Comparison of ENCODE assay signal across 8 mouse cellular contexts in the genomic region with DNA sequence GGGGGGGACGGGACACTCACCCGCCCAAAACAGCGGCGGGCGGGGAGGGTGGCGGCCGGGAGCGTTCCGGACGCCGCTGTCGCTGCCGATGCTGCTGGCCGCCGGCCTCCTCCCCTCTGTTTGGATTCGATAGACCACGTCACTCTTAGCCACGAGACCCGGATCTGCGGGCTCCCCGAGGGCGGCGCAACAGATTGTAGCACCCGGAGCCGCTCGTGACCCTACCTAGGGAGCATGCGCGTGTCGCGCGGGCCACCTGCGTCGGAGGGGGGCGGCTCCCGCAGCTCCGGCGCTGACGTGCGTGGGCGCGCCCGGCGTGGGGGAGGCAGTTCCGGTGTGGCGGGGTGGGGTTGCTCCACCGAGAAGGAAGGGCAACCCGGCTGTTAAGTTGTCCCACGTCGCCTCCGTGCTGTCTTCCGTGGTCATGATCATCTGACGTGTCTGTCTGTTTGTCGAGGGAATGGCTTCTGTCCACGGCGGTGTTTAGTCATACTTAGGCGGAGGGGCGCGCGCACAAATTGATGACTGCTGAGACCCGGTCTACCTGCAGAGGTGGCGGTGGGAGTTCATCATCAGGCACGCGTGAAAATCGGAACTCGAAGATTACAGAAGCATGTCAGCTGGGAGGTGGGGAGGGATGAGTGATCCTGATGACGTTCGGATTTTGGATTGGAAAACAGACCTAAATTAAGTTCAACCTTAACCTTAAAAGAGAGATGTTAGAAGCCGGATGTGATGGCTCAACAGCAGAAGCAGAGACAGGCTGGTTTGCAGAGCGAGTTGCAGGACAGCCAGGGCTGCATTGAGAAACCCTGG. TPM values are rescaled to one million over a fixed set of nuclear protein-coding genes. Genes with fewer than 3 reads are reported as not detected.
DNase-seq lines count a peak whose midpoint lies in the region; ATAC-seq and TF ChIP-seq lines count a peak whose summit lies in the region.

A gene (minus strand): TSS at position 118 of the 816 bp plus-strand sequence.

- TF ChIP-seq POLR2A in cerebellum, adult 2 months (IDR thresholded peaks at IDR 0.05; ENCODE audit: borderline replicate concordance, insufficient read depth, low read length), result peak; percentile 92

- whole genome bisulfite sequencing in cerebellum, adult 2 months, result under 1% methylated on average over 63 of the region's 69 CpGs
- WGBS in forebrain, postnatal 0 days, result 1% methylated on average over 67 of the region's 69 CpGs
- WGBS in lung, embryonic 14.5 days, result under 1% methylated on average over 69 of the region's 69 CpGs

- TF ChIP-seq CTCF in cerebellum, adult 2 months (IDR thresholded peaks at IDR 0.05; ENCODE audit: borderline replicate concordance, insufficient read depth, low read depth, low read length), result no peak
- no peak; the same call in none of the 2 replicates for TF ChIP-seq CTCF in forebrain, postnatal 0 days (IDR thresholded peaks at IDR 0.05; ENCODE audit: low read depth)
- TF ChIP-seq CTCF in lung, embryonic 14.5 days (IDR thresholded peaks at IDR 0.05; ENCODE audit: low read depth), result no peak

- peak within 1 kb of the TSS; percentile 88 for H3K9ac ChIP-seq in forebrain, postnatal 0 days
- peak within 1 kb of the TSS; percentile 88 for H3K9ac ChIP-seq in lung, embryonic 14.5 days

- no peaks in the 10 kb centered on the region for H3K27me3 ChIP-seq in cerebellum, adult 2 months (ENCODE audit: control insufficient read depth, insufficient read depth, low read length)
- H3K27me3 ChIP-seq in forebrain, postnatal 0 days (ENCODE audit: insufficient read depth, low read length), result no peaks in the 10 kb centered on the region
- H3K27me3 ChIP-seq in lung, embryonic 14.5 days (ENCODE audit: insufficient read depth, low read length), result no peaks in the 10 kb centered on the region

- H3K9me3 ChIP-seq in forebrain, postnatal 0 days (ENCODE audit: low read length), result no peaks in the 10 kb centered on the region
- H3K9me3 ChIP-seq in lung, embryonic 14.5 days (ENCODE audit: low read depth, low read length), result no peaks in the 10 kb centered on the region

- H3K4me2 ChIP-seq in forebrain, postnatal 0 days (ENCODE audit: low read depth), result peak within 1 kb of the TSS; percentile 83
- H3K4me2 ChIP-seq in lung, embryonic 14.5 days, result peak within 1 kb of the TSS; percentile 74

- ATAC-seq in forebrain, postnatal 0 days, result peak; percentile 97
- peak; percentile 97 for ATAC-seq in lung, embryonic 14.5 days (ENCODE audit: insufficient read depth)
- peak; percentile 83 for ATAC-seq in neutrophil, adult 5-6 weeks (ENCODE audit: extremely low read depth, insufficient number of reproducible peaks, low FRiP score, poor library complexity, severe bottlenecking)

- no peaks in the 10 kb centered on the region; the same call in 1 of the 2 replicates for H3K4me1 ChIP-seq in cerebellum, adult 2 months (ENCODE audit: control insufficient read depth, insufficient read depth, low read length)
- peaks cover 7% of the 10 kb centered on the region; the same call in 1 of the 2 replicates for H3K4me1 ChIP-seq in forebrain, postnatal 0 days (ENCODE audit: insufficient read depth)
- H3K4me1 ChIP-seq in lung, embryonic 14.5 days (ENCODE audit: insufficient read depth), result peaks cover 11% of the 10 kb centered on the region

- H3K27ac ChIP-seq in cerebellum, adult 2 months (ENCODE audit: insufficient read depth, low read length), result peak within 1 kb of the TSS; percentile 92
- H3K27ac ChIP-seq in forebrain, postnatal 0 days (ENCODE audit: low read depth, low read length), result peak within 1 kb of the TSS; percentile 92
- H3K27ac ChIP-seq in lung, embryonic 14.5 days (ENCODE audit: low read depth), result peak within 1 kb of the TSS; percentile 97

- peak within 1 kb of the TSS; percentile 68 for H3K4me3 ChIP-seq in cerebellum, adult 2 months (replicated peaks; ENCODE audit: insufficient read depth, low read depth, low read length)
- peak within 1 kb of the TSS; percentile 70 for H3K4me3 ChIP-seq in forebrain, postnatal 0 days (ENCODE audit: low read depth, low read length)
- peak within 1 kb of the TSS; percentile 87 for H3K4me3 ChIP-seq in lung, embryonic 14.5 days (ENCODE audit: low read depth, low read length)

- peak; percentile 82 for DNase-seq in MEL-GATA-1-ER (ENCODE audit: extremely low read depth, low read depth)
- DNase-seq in cerebellum, adult 2 months, result peak; percentile 96 to 98
- DNase-seq in forebrain, postnatal 0 days, result peak; percentile 96
- DNase-seq in heart, postnatal 4 days, result peak; percentile 95
- peak; percentile 96 for DNase-seq in layer of hippocampus, adult 8-10 months (ENCODE audit: low spot score in 2 of 2)
- DNase-seq in lung, embryonic 14.5 days, result peak; percentile 95
- DNase-seq in testis, postnatal 14 days (ENCODE audit: low spot score), result peak; percentile 96

- 0 out of 2 replicates have a peak, but pooled peaks cover 3% of the 10 kb centered on the region for H3K36me3 ChIP-seq in forebrain, postnatal 0 days (ENCODE audit: insufficient read depth)
- no peaks in the 10 kb centered on the region for H3K36me3 ChIP-seq in lung, embryonic 14.5 days (ENCODE audit: insufficient read depth)

RNA-seq across cellular contexts. Expression of the gene that starts here (rescaled TPM):
- polyA plus RNA-seq in cerebellum, adult 2 months (2012; rRNA removed), result 0.86 TPM in 1 of 2 replicates, not detected in the other
- total RNA-seq in forebrain, postnatal 0 days (2014; rRNA removed), result not detected in 2 replicates
- polyA plus RNA-seq in forebrain, postnatal 0 days (2015; fragmentation: Nextera tagmentation; extraction: Ambion mirVana), result 1.3 TPM in 1 of 2 replicates, not detected in the other
- 1 to 10 TPM in 1 of 2 experiments, not detected in 1; 3.5 TPM for total RNA-seq in heart, postnatal 4 days (2021)
- total RNA-seq in layer of hippocampus, adult 8-10 months (2022), result 1 to 10 TPM in 1 of 4 experiments, not detected in 3; 10.0 TPM
- polyA plus RNA-seq in lung, embryonic 14.5 days (2014; fragmentation: Nextera tagmentation; extraction: Ambion mirVana), result not detected in 2 replicates
- not detected in 2 replicates for total RNA-seq in neutrophil, adult 5-6 weeks (2017)

Comparison
In these comparisons a context has a peak if more than half of its experiments do, and no peak if none do; other contexts are left out.
1. Peak in every context shown above with its lines: DNase-seq, ATAC-seq, H3K4me3 ChIP-seq and H3K27ac ChIP-seq.
2. Peak in DNase-seq, H3K4me3 ChIP-seq and H3K27ac ChIP-seq in cerebellum, adult 2 months; RNA of the gene not detected or under 1 TPM.
3. Peak in DNase-seq, ATAC-seq, H3K4me3 ChIP-seq, H3K27ac ChIP-seq, H3K9ac ChIP-seq and H3K4me2 ChIP-seq in lung, embryonic 14.5 days; RNA of the gene not detected or under 1 TPM.
4. Peak in ATAC-seq in neutrophil, adult 5-6 weeks; RNA of the gene not detected or under 1 TPM.